Comparison of ENCODE assay signal across 15 mouse cellular contexts in genomic region chr2:35861185-35861584, GRCm38 (mm10).
A peak's percentile ranks its signal among the peaks of the same experiment; 100 is the strongest.
DNase-seq lines count a peak whose midpoint lies in the region; ATAC-seq and TF ChIP-seq lines count a peak whose summit lies in the region.
"Had no signal": no experiment of that assay in that cellular context is flagged by ENCODE, and none has a peak within 500 bp of the region (broad histone marks: within the 10 kb centered on the region; RNA-seq: fewer than 3 reads in every experiment).

No protein-coding gene starts in this region.

- no peak for DNase-seq in heart, postnatal 14 days
- DNase-seq in lung, embryonic 14.5 days: peak; percentile 43
- no peak for DNase-seq in lung, postnatal 14 days
- peak; percentile 81 for DNase-seq in adrenal gland, adult 8-10 months
- no peak for DNase-seq in gastrocnemius, adult 2 months
- DNase-seq: cerebellum, postnatal 10 days; embryo, embryonic 11 days; lung, adult 18-20 months; right cerebral cortex, postnatal 25 days; thymus, postnatal 36 days had no signal

- no peak for TF ChIP-seq CTCF in lung, embryonic 14.5 days (IDR thresholded peaks at IDR 0.05; ENCODE audit: low read depth)
- TF ChIP-seq CTCF in gastrocnemius, adult 2 months (IDR thresholded peaks at IDR 0.05): no peak

- peaks cover 10% of the 10 kb centered on the region; the same call in 1 of the 2 replicates for H3K27me3 ChIP-seq in heart, embryonic 12.5 days (replicated peaks)
- H3K27me3 ChIP-seq in lung, embryonic 14.5 days (ENCODE audit: insufficient read depth, low read length): no peaks in the 10 kb centered on the region
- H3K27me3 ChIP-seq: forebrain, embryonic 15.5 days; intestine, embryonic 15.5 days had no signal

- H3K9me3 ChIP-seq in heart, embryonic 12.5 days (replicated peaks): no peaks in the 10 kb centered on the region
- H3K9me3 ChIP-seq in lung, embryonic 14.5 days (ENCODE audit: low read depth, low read length): no peaks in the 10 kb centered on the region
- H3K9me3 ChIP-seq: forebrain, embryonic 15.5 days; intestine, embryonic 15.5 days had no signal

- peaks cover 27% of the 10 kb centered on the region for H3K4me1 ChIP-seq in heart, embryonic 12.5 days (replicated peaks)
- peaks cover 3% of the 10 kb centered on the region; the same call in 1 of the 2 replicates for H3K4me1 ChIP-seq in lung, embryonic 14.5 days (ENCODE audit: insufficient read depth)
- H3K4me1 ChIP-seq: intestine, embryonic 15.5 days had no signal

- no peak overlapping the region for H3K4me3 ChIP-seq in heart, embryonic 12.5 days
- no peak overlapping the region for H3K4me3 ChIP-seq in lung, embryonic 14.5 days (ENCODE audit: low read depth, low read length)
- H3K4me3 ChIP-seq in gastrocnemius, adult 2 months: no peak overlapping the region
- H3K4me3 ChIP-seq: forebrain, embryonic 15.5 days; intestine, embryonic 15.5 days had no signal

- WGBS in heart, embryonic 12.5 days: 58% methylated on average over 7 of the region's 7 CpGs
- WGBS in lung, embryonic 14.5 days: 54% methylated on average over 7 of the region's 7 CpGs

- no peak overlapping the region for H3K27ac ChIP-seq in heart, embryonic 12.5 days (ENCODE audit: poor library complexity, severe bottlenecking)
- H3K27ac ChIP-seq in lung, embryonic 14.5 days (ENCODE audit: low read depth): no peak overlapping the region
- no peak overlapping the region for H3K27ac ChIP-seq in gastrocnemius, adult 2 months
- H3K27ac ChIP-seq: intestine, embryonic 15.5 days had no signal

- no peaks in the 10 kb centered on the region for H3K36me3 ChIP-seq in heart, embryonic 12.5 days
- no peaks in the 10 kb centered on the region for H3K36me3 ChIP-seq in lung, embryonic 14.5 days (ENCODE audit: insufficient read depth)
- H3K36me3 ChIP-seq: forebrain, embryonic 15.5 days; intestine, embryonic 15.5 days had no signal

- intact Hi-C loops in heart, postnatal 14 days (cut with DNase I): no loop called here
- intact Hi-C loops in gastrocnemius, adult 2 months (cut with DNase I): no loop called here

- no peak overlapping the region for H3K9ac ChIP-seq in heart, embryonic 12.5 days
- H3K9ac ChIP-seq in lung, embryonic 14.5 days: no peak overlapping the region
- H3K9ac ChIP-seq: forebrain, embryonic 15.5 days; intestine, embryonic 15.5 days had no signal

- no peak overlapping the region for H3K4me2 ChIP-seq in heart, embryonic 12.5 days
- no peak overlapping the region for H3K4me2 ChIP-seq in lung, embryonic 14.5 days
- H3K4me2 ChIP-seq: forebrain, embryonic 15.5 days; intestine, embryonic 15.5 days had no signal

- peak; percentile 35; the same call in 1 of the 2 replicates for ATAC-seq in heart, embryonic 12.5 days (ENCODE audit: insufficient number of reproducible peaks, low FRiP score)
- ATAC-seq in lung, embryonic 14.5 days (ENCODE audit: insufficient read depth): peak; percentile 31; the same call in 1 of the 2 replicates
- ATAC-seq in neutrophil, adult 5-6 weeks (ENCODE audit: extremely low read depth, insufficient number of reproducible peaks, low FRiP score, poor library complexity, severe bottlenecking): 0 out of 2 replicates have a peak, but pooled peaks have one; percentile 6
- ATAC-seq: forebrain, embryonic 15.5 days; intestine, embryonic 15.5 days; midbrain, embryonic 16.5 days had no signal

Comparison
In these comparisons a context has a peak if more than half of its experiments do, and no peak if none do; other contexts are left out.
1. DNase-seq: peak in lung, embryonic 14.5 days (single experiment) and adrenal gland, adult 8-10 months (single experiment); none in heart, postnatal 14 days (0 of 2), lung, postnatal 14 days (single experiment) and gastrocnemius, adult 2 months (single experiment).
2. Peak in every context shown above with its lines, with median percentiles within 50 percentile points of each other: ATAC-seq.